Mouse (Mus musculus): ENCODE measurements around the gene Arl5c. TPM values are rescaled to one million over a fixed set of nuclear protein-coding genes. Genes with fewer than 3 reads are reported as not detected.

Arl5c gene
- total and polyA plus RNA-seq, 3 experiments, result 1.2 to 10.4 TPM; not detected in 1

DNA sequence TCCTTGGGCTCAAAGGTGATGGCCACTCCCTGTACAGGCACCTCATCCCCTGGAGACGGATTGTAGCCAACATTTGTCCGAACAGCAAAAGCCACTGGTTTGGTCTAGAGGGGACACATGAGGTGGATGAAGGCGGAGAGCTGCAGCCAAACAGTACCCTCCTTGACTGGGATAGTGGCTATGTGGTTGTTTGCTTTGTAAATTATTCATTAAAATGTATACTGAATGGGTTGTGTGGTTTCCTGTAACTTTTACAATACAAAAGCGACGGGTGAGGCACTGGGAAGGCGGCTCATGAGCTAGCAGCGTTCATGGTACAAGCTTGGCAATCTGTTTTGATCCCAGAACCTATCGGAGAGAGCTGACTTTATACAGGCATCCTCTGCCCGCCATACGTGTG, 16.9 kb upstream of the Arl5c start:
- DNase-seq (ENCODE audit: low read depth, low spot score), result no peak
- H3K27ac ChIP-seq (ENCODE audit: control insufficient read depth, low read depth, low read length), result no peak overlapping the region
- H3K4me1 ChIP-seq (ENCODE audit: control insufficient read depth in 1 of 2, insufficient read depth in 2 of 2, low read length in 2 of 2), result no peaks in the 10 kb centered on the region

GRCm38 (mm10) chr11:98011716-98012115, 15.7 kb upstream of the Arl5c start:
- TF ChIP-seq KAT2A (conservative IDR thresholded peaks at IDR 0.05; ENCODE audit: low read depth, low read length), result no peak
- no peak for TF ChIP-seq UBTF (IDR thresholded peaks at IDR 0.05; ENCODE audit: borderline replicate concordance, insufficient read depth, low read depth, low read length)
- no peak for TF ChIP-seq RCOR1 (IDR thresholded peaks at IDR 0.05; ENCODE audit: low read depth, low read length)
- no peak for TF ChIP-seq EP300 (IDR thresholded peaks at IDR 0.05; ENCODE audit: low read depth in 1 of 2, low read length in 2 of 2)
- TF ChIP-seq USF1 (IDR thresholded peaks at IDR 0.05; ENCODE audit: low read depth, low read length), result no peak
- no peak for TF ChIP-seq ZMIZ1 (IDR thresholded peaks at IDR 0.05; ENCODE audit: low read depth, low read length)
- TF ChIP-seq POLR2A (IDR thresholded peaks at IDR 0.05; ENCODE audit: control insufficient read depth in 1 of 2, insufficient read depth in 1 of 2, low read depth in 1 of 2, low read length in 2 of 2, poor library complexity in 1 of 2), result no peak
- TF ChIP-seq JUND (IDR thresholded peaks at IDR 0.05; ENCODE audit: low read depth, low read length), result no peak
- TF ChIP-seq ELF1 (IDR thresholded peaks at IDR 0.05; ENCODE audit: low read depth, low read length), result no peak
- no peak for TF ChIP-seq MAX (IDR thresholded peaks at IDR 0.05; ENCODE audit: low read length)
- TF ChIP-seq E2F4 (IDR thresholded peaks at IDR 0.05; ENCODE audit: borderline replicate concordance, low read depth, low read length), result no peak
- TF ChIP-seq CHD1 (IDR thresholded peaks at IDR 0.05; ENCODE audit: low read depth, low read length), result no peak
- no peak for TF ChIP-seq MAFK (IDR thresholded peaks at IDR 0.05; ENCODE audit: borderline replicate concordance, low read depth, low read length)
- no peak for TF ChIP-seq CTCF (IDR thresholded peaks at IDR 0.05 in 2 of 3, conservative IDR thresholded peaks at IDR 0.05 in 1 of 3; ENCODE audit: control insufficient read depth in 1 of 3, insufficient read depth in 1 of 3, low read depth in 2 of 3, low read length in 3 of 3, poor library complexity in 1 of 3, severe bottlenecking in 1 of 3)
- no peak for TF ChIP-seq TAL1 (IDR thresholded peaks at IDR 0.05; ENCODE audit: low read length)
- TF ChIP-seq BHLHE40 (IDR thresholded peaks at IDR 0.05; ENCODE audit: borderline replicate concordance, low read depth, low read length), result no peak
- no peak for TF ChIP-seq SIN3A (IDR thresholded peaks at IDR 0.05; ENCODE audit: low read length)
- no peak for TF ChIP-seq TCF12 (IDR thresholded peaks at IDR 0.05; ENCODE audit: low read depth, low read length)
- TF ChIP-seq MYC (IDR thresholded peaks at IDR 0.05; ENCODE audit: low read depth, low read length), result no peak
- no peak for DNase-seq (ENCODE audit: low read depth, low spot score)
- H3K36me3 ChIP-seq (ENCODE audit: control insufficient read depth in 1 of 2, insufficient read depth in 2 of 2, low read length in 2 of 2), result no peaks in the 10 kb centered on the region
- no peaks in the 10 kb centered on the region for H3K4me1 ChIP-seq (ENCODE audit: control insufficient read depth in 1 of 2, insufficient read depth in 2 of 2, low read length in 2 of 2)
- no peaks in the 10 kb centered on the region for H3K27me3 ChIP-seq (ENCODE audit: control insufficient read depth in 1 of 2, insufficient read depth in 2 of 2, low read length in 2 of 2)
- no peak overlapping the region for H3K27ac ChIP-seq (ENCODE audit: control insufficient read depth, low read depth, low read length)
- H3K9ac ChIP-seq (ENCODE audit: control insufficient read depth, low read depth, low read length, poor library complexity, severe bottlenecking), result no peak overlapping the region
- H3K79me2 ChIP-seq (ENCODE audit: control insufficient read depth, insufficient read depth, low read length, poor library complexity), result no peaks in the 10 kb centered on the region
- no peaks in the 10 kb centered on the region for H3K9me3 ChIP-seq (replicated peaks; ENCODE audit: insufficient read depth, low read length)
- no peak overlapping the region for H3K4me3 ChIP-seq (ENCODE audit: control insufficient read depth in 1 of 2, insufficient read depth in 1 of 2, low read depth in 2 of 2, low read length in 2 of 2)

More for the DNA sequence above, 16.9 kb upstream of the Arl5c start:
- no peak for TF ChIP-seq SMC3 (IDR thresholded peaks at IDR 0.05; ENCODE audit: low read depth, low read length)
- no peak for TF ChIP-seq MYB (IDR thresholded peaks at IDR 0.05; ENCODE audit: low read depth, low read length)
- no peak for TF ChIP-seq MYC (IDR thresholded peaks at IDR 0.05; ENCODE audit: low read depth, low read length)
- TF ChIP-seq MXI1 (IDR thresholded peaks at IDR 0.05; ENCODE audit: low read depth, low read length), result no peak
- TF ChIP-seq EP300 (IDR thresholded peaks at IDR 0.05; ENCODE audit: low read depth in 1 of 2, low read length in 2 of 2), result no peak
- no peak for TF ChIP-seq ETS1 (IDR thresholded peaks at IDR 0.05; ENCODE audit: low read depth, low read length)
- no peak for TF ChIP-seq CTCF (IDR thresholded peaks at IDR 0.05 in 2 of 3, conservative IDR thresholded peaks at IDR 0.05 in 1 of 3; ENCODE audit: control insufficient read depth in 1 of 3, insufficient read depth in 1 of 3, low read depth in 2 of 3, low read length in 3 of 3, poor library complexity in 1 of 3, severe bottlenecking in 1 of 3)
- TF ChIP-seq CHD2 (IDR thresholded peaks at IDR 0.05; ENCODE audit: low read length), result no peak
- TF ChIP-seq MEF2A (IDR thresholded peaks at IDR 0.05; ENCODE audit: extremely low read depth, insufficient replicate concordance, low read depth, low read length, poor library complexity, severe bottlenecking), result no peak
- no peak for TF ChIP-seq MAFK (IDR thresholded peaks at IDR 0.05; ENCODE audit: borderline replicate concordance, low read depth, low read length)
- TF ChIP-seq GATA1 (IDR thresholded peaks at IDR 0.05; ENCODE audit: low read depth, low read length), result no peak
- TF ChIP-seq ZC3H11A (IDR thresholded peaks at IDR 0.05; ENCODE audit: low read depth, low read length), result no peak
- TF ChIP-seq POLR2AphosphoS5 (IDR thresholded peaks at IDR 0.05; ENCODE audit: borderline replicate concordance, low read depth, low read length), result no peak
- no peak for TF ChIP-seq ZMIZ1 (IDR thresholded peaks at IDR 0.05; ENCODE audit: low read depth, low read length)
- TF ChIP-seq ZKSCAN1 (IDR thresholded peaks at IDR 0.05; ENCODE audit: low read depth, low read length), result no peak
- no peak for TF ChIP-seq BHLHE40 (IDR thresholded peaks at IDR 0.05; ENCODE audit: borderline replicate concordance, low read depth, low read length)
- TF ChIP-seq POLR2A (IDR thresholded peaks at IDR 0.05; ENCODE audit: control insufficient read depth in 1 of 2, insufficient read depth in 1 of 2, low read depth in 1 of 2, low read length in 2 of 2, poor library complexity in 1 of 2), result no peak
- no peak for TF ChIP-seq RCOR1 (IDR thresholded peaks at IDR 0.05; ENCODE audit: low read depth, low read length)
- H3K9ac ChIP-seq (ENCODE audit: control insufficient read depth, low read depth, low read length, poor library complexity, severe bottlenecking), result no peak overlapping the region
- no peaks in the 10 kb centered on the region for H3K27me3 ChIP-seq (ENCODE audit: control insufficient read depth in 1 of 2, insufficient read depth in 2 of 2, low read length in 2 of 2)
- H3K9me3 ChIP-seq (replicated peaks; ENCODE audit: insufficient read depth, low read length), result no peaks in the 10 kb centered on the region
- H3K36me3 ChIP-seq (ENCODE audit: control insufficient read depth in 1 of 2, insufficient read depth in 2 of 2, low read length in 2 of 2), result no peaks in the 10 kb centered on the region
- no peak overlapping the region for H3K4me3 ChIP-seq (ENCODE audit: control insufficient read depth in 1 of 2, insufficient read depth in 1 of 2, low read depth in 2 of 2, low read length in 2 of 2)
- no peaks in the 10 kb centered on the region for H3K79me2 ChIP-seq (ENCODE audit: control insufficient read depth, insufficient read depth, low read length, poor library complexity)

Data from MEL (cell line).